Mouse (Mus musculus): ENCODE data around the gene Dnase1l3.
"Not testable (repeated sequence)": the region's sequence is repeated elsewhere in the genome, so short reads cannot be mapped to it uniquely, and the experiment has no call there.

The Dnase1l3 gene

GRCm38 (mm10) chr14:8011938-8012337, 17.6 kb upstream of the Dnase1l3 start:
- no peak for DNase-seq (ENCODE audit: low spot score)

GRCm38 (mm10) chr14:8011297-8011696, 16.9 kb upstream of the Dnase1l3 start:
- DNase-seq (ENCODE audit: low spot score), result no peak

GRCm38 (mm10) chr14:8007923-8008322, 13.6 kb upstream of the Dnase1l3 start:
- DNase-seq (ENCODE audit: low spot score), result no peak

GRCm38 (mm10) chr14:8007486-8007885, 13.1 kb upstream of the Dnase1l3 start:
- DNase-seq (ENCODE audit: low spot score), result no peak

- DNase-seq (ENCODE audit: low spot score), result no peak
Measured at GRCm38 (mm10) chr14:8007084-8007483, 12.7 kb upstream of the Dnase1l3 start.

- DNase-seq (ENCODE audit: low spot score), result not testable (repeated sequence)
Measured at GRCm38 (mm10) chr14:8006061-8006460, 11.7 kb upstream of the Dnase1l3 start.

- DNase-seq (ENCODE audit: low spot score), result no peak
Measured at GRCm38 (mm10) chr14:8003727-8004670, 9.6 kb upstream of the Dnase1l3 start.

GRCm38 (mm10) chr14:8003093-8003670, 8.8 kb upstream of the Dnase1l3 start:
- peak; percentile 58 for DNase-seq (ENCODE audit: low spot score)

- peak; percentile 88 for DNase-seq (ENCODE audit: low spot score)
Measured at GRCm38 (mm10) chr14:8002432-8003092, 8.2 kb upstream of the Dnase1l3 start, which contains the start of gene Abhd6. Abhd6 (plus strand) TSS chr14:8002902.

GRCm38 (mm10) chr14:8000831-8001685, 6.7 kb upstream of the Dnase1l3 start:
- DNase-seq (ENCODE audit: low spot score), result no peak

GRCm38 (mm10) chr14:8000247-8000646, 5.9 kb upstream of the Dnase1l3 start:
- DNase-seq (ENCODE audit: low spot score), result no peak

GRCm38 (mm10) chr14:7999435-7999834, 5.1 kb upstream of the Dnase1l3 start:
- DNase-seq (ENCODE audit: low spot score), result no peak

GRCm38 (mm10) chr14:7999030-7999429, 4.7 kb upstream of the Dnase1l3 start:
- DNase-seq (ENCODE audit: low spot score), result no peak

- peak; percentile 91 for DNase-seq (ENCODE audit: low spot score)
Measured at GRCm38 (mm10) chr14:7997255-7997696, 2.9 kb upstream of the Dnase1l3 start.

GRCm38 (mm10) chr14:7992158-7992557, 2.2 kb downstream of the Dnase1l3 start:
- DNase-seq (ENCODE audit: low spot score), result no peak

- DNase-seq (ENCODE audit: low spot score), result peak; percentile 42
Measured at GRCm38 (mm10) chr14:7991108-7991776, 3.1 kb downstream of the Dnase1l3 start.

GRCm38 (mm10) chr14:7989961-7990360, 4.4 kb downstream of the Dnase1l3 start:
- DNase-seq (ENCODE audit: low spot score), result no peak

GRCm38 (mm10) chr14:7989371-7989770, 5.0 kb downstream of the Dnase1l3 start:
- no peak for DNase-seq (ENCODE audit: low spot score)

GRCm38 (mm10) chr14:7986913-7987312, 7.5 kb downstream of the Dnase1l3 start:
- no peak for DNase-seq (ENCODE audit: low spot score)

- no peak for DNase-seq (ENCODE audit: low spot score)
Measured at GRCm38 (mm10) chr14:7981226-7981625, 13.1 kb downstream of the Dnase1l3 start.

- no peak for DNase-seq (ENCODE audit: low spot score)
Measured at GRCm38 (mm10) chr14:7978183-7978582, 16.2 kb downstream of the Dnase1l3 start.
